Mouse (Mus musculus): ENCODE results near the gene BC049730.
A peak's percentile ranks its signal among the peaks of the same experiment; 100 is the strongest.
"Not testable (repeated sequence)": the region's sequence is repeated elsewhere in the genome, so short reads cannot be mapped to it uniquely, and the experiment has no call there.

BC049730 gene

GRCm38 (mm10) chr7:24708832-24709292, at the start of gene BC049730:
Gene BC049730 (plus strand): TSS chr7:24709242.
- DNase-seq (ENCODE audit: low spot score in 2 of 2): no peak

- no peak for DNase-seq (ENCODE audit: low spot score in 2 of 2)
Measured at GRCm38 (mm10) chr7:24659737-24660357, 49.2 kb upstream of the BC049730 start.

DNA sequence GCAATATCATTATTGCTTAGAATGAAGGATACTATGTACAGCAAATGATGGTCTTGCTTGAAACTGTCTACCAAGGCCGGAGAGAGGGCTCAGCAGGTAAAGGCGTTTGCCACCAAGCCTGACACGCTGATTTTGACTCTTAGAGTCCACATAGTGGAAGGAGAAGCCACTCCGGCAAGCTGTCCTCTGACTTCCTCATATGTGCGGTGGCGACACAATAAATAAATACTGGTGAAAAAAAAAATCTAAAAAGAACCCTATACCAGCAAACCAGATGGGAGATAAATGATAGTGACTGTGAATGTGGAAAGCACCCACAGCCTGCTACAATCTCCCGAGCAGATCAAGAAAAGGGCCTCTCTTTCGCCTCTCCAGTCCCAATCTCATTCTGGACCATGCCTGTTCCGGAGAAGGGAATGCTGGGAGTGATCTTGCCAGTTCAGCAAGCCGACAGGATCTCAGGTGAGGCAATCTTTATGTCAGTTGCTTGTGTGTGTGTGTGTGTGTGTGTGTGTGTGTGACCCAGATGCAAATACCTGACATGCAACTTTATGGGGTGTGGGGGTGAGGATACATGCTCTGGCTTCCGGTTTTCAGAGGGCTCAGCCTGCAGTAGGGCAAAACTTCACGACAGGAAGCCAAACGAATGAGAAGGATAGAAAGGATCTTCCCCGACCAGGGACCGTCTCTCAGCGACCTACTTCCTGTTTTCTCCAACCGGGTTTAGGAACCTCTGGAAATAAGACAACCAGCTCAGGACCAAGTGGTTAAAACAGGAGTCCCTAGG, 47.7 kb upstream of the BC049730 start:
- no peak for DNase-seq (ENCODE audit: low spot score in 2 of 2)

DNA sequence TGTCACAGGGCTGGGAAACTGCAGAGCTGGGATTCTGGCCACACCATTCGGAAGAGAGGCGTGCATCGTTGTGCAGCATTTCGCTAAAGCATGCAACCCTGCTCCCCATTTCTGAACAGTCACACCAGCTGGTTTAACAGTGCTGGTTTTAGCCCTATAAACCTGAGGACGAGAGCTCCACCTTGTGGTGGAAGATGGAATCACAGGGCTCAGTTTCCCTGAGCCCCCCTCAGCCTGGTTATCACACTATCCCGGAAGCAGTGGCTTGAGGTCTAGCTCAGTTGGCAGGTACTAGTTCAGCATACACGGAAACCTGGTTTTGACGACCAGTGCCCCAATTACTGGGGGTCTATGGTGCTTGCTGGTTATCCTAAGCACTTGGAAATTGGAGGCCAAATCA, 46.5 kb upstream of the BC049730 start:
- peak in 1 of 2 experiments; percentile 73 for DNase-seq (ENCODE audit: low spot score in 2 of 2)

- no peak for DNase-seq (ENCODE audit: low spot score in 2 of 2)
Measured at GRCm38 (mm10) chr7:24664301-24664700, 44.7 kb upstream of the BC049730 start.

DNA sequence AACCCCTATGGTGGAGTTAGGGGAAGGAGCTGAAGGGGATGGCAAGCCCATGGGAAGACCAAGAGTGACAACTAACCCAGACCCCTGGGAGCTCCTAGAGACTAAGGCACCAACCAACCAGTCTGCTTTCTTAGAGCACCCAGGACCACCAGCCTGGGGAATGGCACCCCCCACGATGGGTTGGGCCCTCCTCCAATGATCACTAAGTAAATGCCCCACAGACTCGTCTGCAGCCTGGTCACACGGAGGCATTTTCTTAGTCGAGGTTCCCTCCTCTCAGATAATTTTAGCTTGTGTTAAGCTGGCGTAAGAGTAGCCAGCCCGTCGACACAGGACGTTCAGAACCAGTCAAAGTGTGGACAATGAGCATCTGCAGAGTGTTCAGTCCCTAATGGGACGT, 44.1 kb upstream of the BC049730 start:
- DNase-seq (ENCODE audit: low spot score in 2 of 2): no peak

DNA sequence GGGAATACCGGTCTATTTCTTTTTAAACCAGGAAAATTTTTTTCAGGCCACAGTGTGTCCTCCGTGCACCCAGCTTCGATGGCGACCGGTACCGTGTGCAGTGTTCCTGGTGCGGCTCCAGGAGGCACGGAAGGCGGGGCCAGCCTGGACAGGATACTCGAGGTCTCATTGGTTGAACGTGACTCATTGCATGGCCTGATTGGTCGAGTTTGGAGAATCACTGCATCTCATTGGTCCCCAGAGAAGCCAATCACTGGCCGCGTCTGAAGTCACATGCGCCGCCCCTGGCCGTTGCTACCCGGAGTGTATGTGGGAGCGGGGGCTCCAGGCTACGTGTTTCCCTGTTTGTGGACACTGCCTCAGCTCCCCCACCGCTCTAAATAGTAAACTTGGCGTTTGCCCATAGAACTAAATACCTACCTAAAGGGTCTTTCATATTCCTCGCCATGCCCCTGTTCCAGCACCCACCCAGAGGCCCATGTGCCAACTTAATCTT, 37.0 kb upstream of the BC049730 start:
- DNase-seq (ENCODE audit: low spot score in 2 of 2): no peak

DNA sequence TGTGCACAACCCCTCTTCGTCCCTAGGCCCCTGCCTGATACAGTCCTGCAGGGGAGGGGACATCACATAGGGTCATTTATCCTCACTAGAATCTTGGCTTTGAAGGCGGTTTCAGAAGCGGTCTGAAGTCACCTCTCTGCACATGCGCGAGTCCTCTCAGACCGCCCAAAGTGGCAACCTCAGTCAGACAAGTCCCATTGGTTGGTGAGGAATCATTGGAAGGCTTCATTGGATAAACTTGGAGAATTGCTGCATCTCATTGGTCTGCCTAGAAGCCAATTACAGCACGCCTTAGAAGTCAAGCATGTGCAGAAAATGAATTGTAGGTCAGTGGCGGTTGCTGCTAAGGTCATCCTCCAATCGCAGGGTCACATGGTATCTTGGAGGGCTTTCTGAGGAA, 32.5 kb upstream of the BC049730 start, which contains the start of gene Tex101:
TSS of gene Tex101 (minus strand) at position 101 of the 400 bp plus-strand sequence.
- no peak for DNase-seq (ENCODE audit: low spot score in 2 of 2)

DNA sequence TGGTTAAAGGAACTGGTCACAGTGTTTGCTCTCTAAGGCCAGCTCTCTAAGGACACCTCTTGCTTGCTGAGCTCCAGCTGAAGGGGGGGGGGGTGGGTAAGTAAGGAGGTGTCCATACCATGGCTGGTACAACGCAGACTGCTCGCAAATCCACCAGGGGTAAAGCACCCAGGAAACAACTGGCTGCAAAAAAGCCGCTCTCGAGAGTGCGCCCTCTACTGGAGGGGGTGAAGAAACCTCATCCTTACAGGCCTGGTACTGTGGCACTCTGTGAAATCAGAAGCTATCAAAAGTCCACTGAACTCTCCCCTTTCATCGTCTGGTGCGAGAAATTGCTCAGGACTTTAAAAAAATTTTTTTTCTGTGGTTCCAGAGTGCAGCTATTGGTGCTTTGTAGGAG, 24.9 kb upstream of the BC049730 start:
- DNase-seq (ENCODE audit: low spot score in 2 of 2): not testable (repeated sequence)

DNA sequence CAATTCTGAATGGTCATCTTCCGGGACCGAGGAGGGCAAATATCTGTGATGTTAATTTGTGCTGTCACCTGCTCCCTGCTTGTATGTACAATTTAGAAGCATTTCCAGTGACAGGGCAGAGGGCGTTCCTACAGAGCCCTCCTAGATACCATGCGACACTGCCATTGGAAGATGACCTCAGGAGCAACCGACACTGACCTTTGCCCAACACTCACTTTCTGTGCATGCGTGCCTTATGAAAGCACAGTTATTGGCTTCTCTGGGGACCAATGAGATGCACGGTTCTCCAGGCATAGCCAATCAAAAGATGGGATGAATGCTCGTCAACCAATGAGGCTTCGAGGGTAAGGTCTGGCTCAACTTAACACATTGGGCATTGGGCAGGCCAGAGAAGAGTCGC, 21.5 kb upstream of the BC049730 start:
- DNase-seq (ENCODE audit: low spot score in 2 of 2): not testable (repeated sequence)

GRCm38 (mm10) chr7:24692693-24693092, 16.3 kb upstream of the BC049730 start:
- DNase-seq (ENCODE audit: low spot score in 2 of 2): not testable (repeated sequence)

- DNase-seq (ENCODE audit: low spot score in 2 of 2): not testable (repeated sequence)
Measured at GRCm38 (mm10) chr7:24697891-24698290, 11.2 kb upstream of the BC049730 start.

DNA sequence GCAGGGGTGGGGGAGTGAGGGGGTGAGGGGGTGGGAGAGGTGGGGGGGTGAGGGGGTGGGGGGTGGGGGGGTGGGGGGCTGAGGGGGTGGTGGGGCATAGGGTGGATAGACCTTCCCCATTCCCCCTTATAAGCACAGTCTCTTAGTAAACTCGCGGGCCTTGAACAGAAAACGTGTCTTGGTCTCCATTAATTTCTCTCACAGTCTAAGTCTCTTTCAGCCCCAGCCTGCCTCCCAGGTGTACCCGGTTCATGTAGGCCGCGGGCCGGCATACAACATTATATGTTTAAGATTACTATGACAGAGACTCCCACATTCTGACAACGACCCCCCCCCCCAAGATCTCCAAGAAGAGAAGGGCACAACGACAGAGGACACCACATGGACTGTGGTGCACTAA, 6.2 kb upstream of the BC049730 start:
- not testable (repeated sequence) for DNase-seq (ENCODE audit: low spot score in 2 of 2)

GRCm38 (mm10) chr7:24715039-24715438, 6.0 kb downstream of the BC049730 start:
- DNase-seq (ENCODE audit: low spot score in 2 of 2): no peak

DNA sequence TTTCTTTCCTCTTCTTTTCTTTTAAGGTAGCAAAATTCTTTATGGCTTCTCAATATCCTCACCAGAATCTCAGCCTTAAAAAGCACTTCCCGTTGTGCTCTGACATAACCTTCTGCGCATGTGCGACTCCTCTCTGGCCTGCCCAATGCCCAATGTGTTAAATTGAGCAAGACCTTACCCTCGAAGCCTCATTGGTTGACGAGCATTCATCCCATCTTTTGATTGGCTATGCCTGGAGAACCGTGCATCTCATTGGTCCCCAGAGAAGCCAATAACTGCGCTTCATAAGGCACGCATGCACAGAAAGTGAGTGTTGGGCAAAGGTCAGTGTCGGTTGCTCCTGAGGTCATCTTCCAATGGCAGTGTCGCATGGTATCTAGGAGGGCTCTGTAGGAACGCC, 17.8 kb downstream of the BC049730 start, which contains the start of gene Gm4763:
TSS of gene Gm4763 (minus strand) at position 101 of the 400 bp plus-strand sequence.
- DNase-seq (ENCODE audit: low spot score in 2 of 2): not testable (repeated sequence)

DNA sequence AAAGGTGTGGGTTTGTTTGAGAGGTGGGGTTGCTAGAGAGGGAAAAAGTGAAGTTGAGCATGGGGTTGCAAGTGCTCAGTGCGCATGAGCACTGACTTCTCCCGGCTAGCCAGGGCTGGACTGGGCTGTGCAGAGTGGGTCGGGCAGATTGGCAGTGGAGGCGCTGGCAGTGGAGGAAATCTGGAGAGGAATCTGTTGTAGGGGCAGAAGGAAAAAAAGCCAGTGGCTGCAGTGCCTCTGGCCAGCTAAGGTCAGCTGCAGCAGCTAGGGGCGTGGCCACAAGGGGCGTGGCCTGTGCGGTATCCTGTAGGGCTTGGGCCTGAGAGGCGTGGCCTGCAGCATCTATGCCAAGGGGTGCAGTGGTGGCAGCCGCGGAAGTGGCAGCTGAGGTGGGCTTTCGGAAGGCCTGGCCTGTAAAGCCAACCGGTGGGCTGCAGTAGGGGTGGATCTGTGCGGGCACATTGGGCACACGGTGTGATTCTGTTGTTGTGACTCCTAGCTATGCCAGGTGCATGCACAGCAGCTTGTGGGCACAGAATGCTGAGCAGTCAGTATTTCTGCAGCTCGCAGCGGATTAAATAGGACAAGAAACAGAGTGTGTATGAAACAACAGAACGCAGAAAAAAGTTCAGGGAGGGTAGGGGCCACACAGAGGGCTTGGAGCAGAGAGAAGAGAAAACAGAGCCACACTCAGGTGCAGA, 27.1 kb downstream of the BC049730 start:
- DNase-seq (ENCODE audit: low spot score in 2 of 2): no peak

DNA sequence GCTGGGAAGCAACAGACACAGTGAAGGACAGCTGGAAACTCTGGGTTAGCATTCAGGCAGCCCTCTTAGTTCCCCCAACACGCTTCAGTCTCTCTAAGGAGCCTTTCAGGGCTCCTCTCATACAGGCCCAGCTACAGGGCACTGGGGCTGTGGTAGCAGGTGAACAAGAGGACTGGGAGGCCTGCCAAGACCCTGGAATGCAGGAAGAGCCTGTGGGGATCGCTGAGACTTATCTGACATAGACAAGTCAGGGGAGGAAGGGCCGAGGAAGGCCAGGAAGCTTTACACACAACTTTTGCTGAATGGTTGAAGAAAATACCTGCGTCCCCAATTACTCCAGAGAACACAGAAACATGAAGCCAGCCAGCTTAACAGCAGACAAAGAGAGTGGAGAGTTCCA, 41.7 kb downstream of the BC049730 start:
- DNase-seq (ENCODE audit: low spot score in 2 of 2): no peak

DNA sequence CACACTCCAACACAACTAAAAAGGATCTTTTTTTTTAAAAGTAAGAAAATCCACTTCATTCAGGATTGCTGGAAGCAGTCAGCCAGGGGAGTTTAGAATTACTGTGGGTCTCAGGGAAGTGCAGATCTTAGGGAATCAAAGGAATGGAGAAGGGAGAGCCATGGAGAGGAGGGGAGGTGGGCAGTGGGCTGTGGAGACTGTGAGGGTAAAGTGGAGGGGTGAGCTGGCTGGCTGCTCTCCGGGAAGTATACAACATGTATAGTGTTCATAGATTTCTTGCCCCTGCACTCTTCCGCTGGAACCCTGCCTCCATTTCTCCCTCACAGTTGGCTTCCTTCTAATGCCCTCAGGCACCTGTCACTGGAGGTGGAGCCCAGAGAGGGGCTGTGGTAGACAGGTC, 42.6 kb downstream of the BC049730 start:
- DNase-seq (ENCODE audit: low spot score in 2 of 2): no peak

DNA sequence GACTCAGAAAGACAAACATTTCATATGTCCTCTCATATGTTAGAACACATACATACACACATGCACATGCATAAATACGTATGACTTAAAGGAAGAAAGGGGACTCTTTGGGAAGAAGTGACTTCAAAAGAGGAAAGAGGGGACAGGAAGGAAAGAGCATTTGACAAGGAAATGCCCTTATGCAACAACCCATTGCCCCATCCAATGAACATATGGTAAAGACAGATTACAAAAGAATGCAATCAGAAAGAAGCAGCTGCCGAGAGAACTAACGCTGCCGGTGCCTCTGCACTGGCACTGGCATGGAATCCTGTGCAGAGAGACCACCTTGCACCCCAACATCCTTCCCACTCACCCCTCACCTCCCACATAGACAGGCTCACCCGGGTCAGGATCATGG, 44.4 kb downstream of the BC049730 start:
- no peak for DNase-seq (ENCODE audit: low spot score in 2 of 2)

DNA sequence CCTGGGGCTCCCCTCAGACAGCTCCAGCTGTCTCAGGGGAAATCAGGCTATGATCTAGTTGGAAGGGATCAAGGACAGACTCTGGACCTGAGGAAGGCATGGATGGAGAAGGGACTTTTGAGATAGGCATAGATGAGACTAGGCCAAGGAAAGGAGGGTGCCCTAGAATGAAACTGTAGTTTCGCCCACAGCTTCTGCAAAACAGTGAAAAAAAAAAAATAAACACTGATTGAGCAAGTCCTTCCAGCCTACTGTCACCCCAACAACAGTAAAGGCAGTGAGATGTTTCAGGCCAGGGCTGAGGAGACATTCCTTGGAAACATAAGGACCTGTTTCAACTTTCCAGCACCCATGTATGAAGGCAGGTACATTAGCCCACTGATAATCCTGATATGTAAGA, 49.5 kb downstream of the BC049730 start:
- no peak for DNase-seq (ENCODE audit: low spot score in 2 of 2)

- DNase-seq (ENCODE audit: low spot score in 2 of 2): no peak
Measured at GRCm38 (mm10) chr7:24760211-24760610, 51.2 kb downstream of the BC049730 start, which contains the start of gene Cd177. Gene Cd177 (minus strand): TSS chr7:24760311.

DNA sequence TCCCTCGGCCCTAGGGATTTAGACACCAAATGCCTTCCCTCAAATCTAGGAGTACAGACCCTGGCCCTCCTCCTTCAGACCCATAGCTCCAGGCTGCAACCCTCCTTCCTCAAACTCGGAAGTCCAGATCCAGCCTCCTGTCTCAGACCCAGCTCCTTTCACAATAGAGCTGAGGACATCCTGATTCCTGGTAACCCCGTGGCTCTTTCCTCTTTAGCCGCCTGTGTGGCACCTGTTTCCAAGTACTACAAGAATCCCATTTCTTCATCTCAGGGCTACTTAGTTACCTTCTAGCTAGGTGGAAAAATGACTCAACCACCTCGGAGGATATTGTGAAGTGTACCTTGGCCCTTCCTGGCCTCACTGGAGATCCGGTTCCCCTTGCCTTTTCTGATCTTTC, 52.1 kb downstream of the BC049730 start:
- no peak for DNase-seq (ENCODE audit: low spot score in 2 of 2)
